Mouse (Mus musculus): ENCODE results near the gene Atp1a1. TPM values are rescaled to one million over a fixed set of nuclear protein-coding genes. Genes with fewer than 3 reads are reported as not detected.

Gene Atp1a1
- polyA plus RNA-seq, 1 experiment, result 58.4 TPM

DNA sequence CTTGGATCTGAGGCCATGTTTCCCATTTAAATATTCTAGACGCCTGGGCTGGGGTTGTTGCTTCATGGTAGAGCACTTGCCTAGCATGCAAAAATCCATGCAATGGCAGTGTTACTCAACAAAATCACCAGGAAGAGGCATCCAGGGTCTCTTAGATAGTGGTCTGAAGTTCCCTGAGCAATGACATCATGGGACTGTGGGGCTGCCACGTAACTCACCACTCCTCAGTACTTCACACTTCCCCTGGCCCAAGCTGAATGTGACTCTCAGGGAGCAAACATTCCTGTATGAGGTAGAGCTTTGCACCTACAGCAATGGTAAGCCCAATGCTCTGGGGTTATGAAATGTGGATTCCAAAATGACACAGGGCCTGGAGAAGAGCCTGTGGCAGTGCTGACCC lies 38.8 kb upstream of the Atp1a1 start:
- no peak overlapping the region for H3K4me3 ChIP-seq (replicated peaks)

DNA sequence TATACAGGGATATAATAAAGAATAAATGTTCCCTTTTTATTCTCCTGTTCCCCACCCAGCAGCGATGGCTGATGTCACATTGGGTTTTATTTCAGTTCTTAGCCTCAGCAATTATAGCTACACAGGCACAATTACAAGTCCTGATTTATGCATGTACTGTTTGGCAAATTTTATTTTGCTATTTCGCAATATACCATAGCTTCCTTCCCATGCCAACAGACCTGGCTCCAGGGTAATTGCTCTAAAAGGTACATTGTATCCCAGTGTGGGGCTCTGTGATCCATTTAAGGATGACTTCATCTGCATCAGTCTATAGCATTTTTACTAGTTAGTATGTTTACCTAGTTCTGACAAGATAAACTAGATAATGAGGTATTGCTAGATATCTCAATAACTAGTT lies 33.7 kb upstream of the Atp1a1 start:
- no peak overlapping the region for H3K4me3 ChIP-seq (replicated peaks)
- TF ChIP-seq GATA1 (IDR thresholded peaks at IDR 0.05; ENCODE audit: low read length) (no peak), TAL1 (IDR thresholded peaks at IDR 0.05; ENCODE audit: low read length) (no peak)
- no peaks in the 10 kb centered on the region for H3K4me1 ChIP-seq (ENCODE audit: control insufficient read depth)
- H3K27me3 ChIP-seq (ENCODE audit: control insufficient read depth), result no peaks in the 10 kb centered on the region
- H3K9me3 ChIP-seq (ENCODE audit: control insufficient read depth, low read length), result no peaks in the 10 kb centered on the region
- no peaks in the 10 kb centered on the region for H3K36me3 ChIP-seq (ENCODE audit: control insufficient read depth)

More for the DNA sequence above, 38.8 kb upstream of the Atp1a1 start:
- H3K4me1 ChIP-seq (ENCODE audit: control insufficient read depth), result no peaks in the 10 kb centered on the region
- no peak for TF ChIP-seq GATA1 (IDR thresholded peaks at IDR 0.05; ENCODE audit: low read length)
- no peak for TF ChIP-seq TAL1 (IDR thresholded peaks at IDR 0.05; ENCODE audit: low read length)
- H3K27me3 ChIP-seq (ENCODE audit: control insufficient read depth), result no peaks in the 10 kb centered on the region
- H3K9me3 ChIP-seq (ENCODE audit: control insufficient read depth, low read length), result no peaks in the 10 kb centered on the region
- no peaks in the 10 kb centered on the region for H3K36me3 ChIP-seq (ENCODE audit: control insufficient read depth)

DNA sequence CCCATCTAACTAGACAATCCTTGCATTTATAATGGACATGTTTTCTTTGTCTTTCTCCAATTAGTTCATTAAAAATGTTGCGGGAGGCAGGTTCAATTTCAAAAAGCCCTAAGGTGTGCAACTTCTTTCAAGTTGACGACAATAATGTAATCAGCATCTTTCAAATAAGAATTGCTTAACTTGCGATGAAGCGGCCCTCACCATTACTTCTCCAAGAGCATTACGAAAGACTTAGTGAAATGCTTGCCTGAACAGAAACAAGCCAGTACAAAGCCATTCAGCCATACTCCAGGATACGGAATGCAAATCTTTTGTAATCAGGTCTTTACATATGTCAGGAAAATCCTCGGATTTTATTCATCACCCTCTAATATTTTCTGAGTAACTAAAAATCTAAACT lies 32.0 kb upstream of the Atp1a1 start:
- H3K36me3 ChIP-seq (ENCODE audit: control insufficient read depth), result no peaks in the 10 kb centered on the region
- H3K4me1 ChIP-seq (ENCODE audit: control insufficient read depth), result no peaks in the 10 kb centered on the region
- H3K9me3 ChIP-seq (ENCODE audit: control insufficient read depth, low read length), result no peaks in the 10 kb centered on the region
- H3K4me3 ChIP-seq (replicated peaks), result no peak overlapping the region
- no peak for TF ChIP-seq GATA1 (IDR thresholded peaks at IDR 0.05; ENCODE audit: low read length)
- no peaks in the 10 kb centered on the region for H3K27me3 ChIP-seq (ENCODE audit: control insufficient read depth)

DNA sequence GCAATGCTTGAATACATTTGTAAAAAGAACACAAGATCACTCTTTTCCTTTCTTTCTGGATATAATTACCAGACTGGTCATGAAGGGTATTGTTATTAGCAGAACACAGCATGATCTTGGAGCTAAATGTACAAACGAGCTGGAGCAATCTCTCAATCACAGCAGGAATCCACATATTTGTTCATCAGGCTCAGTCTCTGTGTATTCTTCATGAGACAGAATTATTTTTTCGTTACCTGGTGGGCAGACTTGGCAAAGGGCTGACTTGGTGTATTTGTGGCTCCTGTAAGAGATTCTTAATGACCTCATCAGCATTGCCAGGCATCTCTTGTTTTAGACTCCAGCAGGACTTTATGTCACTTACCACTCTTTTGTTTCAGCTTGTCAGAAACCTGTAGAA lies 31.6 kb upstream of the Atp1a1 start:
- Histone ChIP-seq H3K36me3 (ENCODE audit: control insufficient read depth) (no peaks in the 10 kb centered on the region), H3K4me3 (replicated peaks) (no peak overlapping the region), H3K4me1 (ENCODE audit: control insufficient read depth) (no peaks in the 10 kb centered on the region), H3K9me3 (ENCODE audit: control insufficient read depth, low read length) (no peaks in the 10 kb centered on the region), H3K27me3 (ENCODE audit: control insufficient read depth) (no peaks in the 10 kb centered on the region)
- TF ChIP-seq TAL1 (IDR thresholded peaks at IDR 0.05; ENCODE audit: low read length) (no peak), GATA1 (IDR thresholded peaks at IDR 0.05; ENCODE audit: low read length) (no peak)

DNA sequence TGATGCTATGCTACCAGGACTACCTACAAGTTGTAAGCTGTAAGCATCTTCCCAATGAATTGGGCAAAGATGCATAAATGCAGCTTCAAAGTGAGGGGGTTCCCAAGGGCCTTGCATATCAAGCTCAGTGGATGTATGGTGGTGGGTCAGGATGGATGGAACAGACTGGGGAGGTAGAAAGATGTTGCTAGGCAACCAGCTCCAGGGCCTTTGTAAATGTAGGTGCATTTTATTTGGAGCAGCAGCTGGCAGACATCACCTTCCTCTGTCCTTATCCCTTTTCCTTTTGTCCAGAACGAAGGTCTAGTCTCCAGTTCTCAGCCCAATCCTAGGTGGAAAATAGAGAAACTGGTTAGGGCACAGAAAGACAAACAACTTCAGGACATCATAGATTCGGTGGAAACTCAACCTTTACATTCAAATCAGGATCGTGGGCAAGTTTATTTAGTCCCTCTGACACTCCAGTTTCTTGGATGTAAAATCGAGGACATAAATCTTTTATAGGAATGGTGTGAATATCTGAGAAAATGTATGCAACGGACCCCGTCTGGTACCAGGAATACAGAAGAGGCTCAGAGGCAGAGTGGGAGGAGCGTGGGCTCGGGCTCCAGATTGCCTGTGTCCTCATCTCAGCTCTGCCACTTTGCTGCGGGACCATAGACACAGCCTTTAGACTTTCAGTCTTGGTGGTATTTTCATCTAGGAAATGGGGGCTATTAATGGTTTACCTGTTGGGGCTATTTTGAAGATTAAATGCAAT lies 29.8 kb upstream of the Atp1a1 start:
- no peaks in the 10 kb centered on the region for H3K27me3 ChIP-seq (ENCODE audit: control insufficient read depth)
- no peak for TF ChIP-seq GATA1 (IDR thresholded peaks at IDR 0.05; ENCODE audit: low read length)
- TF ChIP-seq TAL1 (IDR thresholded peaks at IDR 0.05; ENCODE audit: low read length), result no peak
- H3K36me3 ChIP-seq (ENCODE audit: control insufficient read depth), result no peaks in the 10 kb centered on the region
- H3K4me3 ChIP-seq (replicated peaks), result no peak overlapping the region
- no peaks in the 10 kb centered on the region for H3K9me3 ChIP-seq (ENCODE audit: control insufficient read depth, low read length)
- H3K4me1 ChIP-seq (ENCODE audit: control insufficient read depth), result no peaks in the 10 kb centered on the region

DNA sequence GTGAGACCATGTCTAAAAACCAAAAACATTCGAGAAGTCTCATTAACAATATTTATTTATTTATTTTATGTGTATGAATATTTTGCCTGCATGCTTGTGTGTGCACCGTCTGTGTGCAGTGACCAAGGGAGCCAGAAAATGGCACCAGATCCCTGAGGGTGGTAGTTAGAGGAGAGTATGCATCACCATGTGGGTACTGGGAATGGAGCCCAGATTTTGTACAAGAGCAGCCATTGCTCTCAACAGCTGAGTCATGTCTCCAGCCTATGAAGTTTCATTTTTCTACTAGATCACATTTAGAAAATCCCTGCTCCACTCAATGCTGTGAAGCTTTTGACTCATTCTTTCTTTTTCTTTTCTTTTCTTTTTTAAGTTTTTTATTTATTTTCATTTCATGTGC lies 23.8 kb upstream of the Atp1a1 start:
- Histone ChIP-seq H3K4me3 (replicated peaks) (no peak overlapping the region), H3K27me3 (ENCODE audit: control insufficient read depth) (no peaks in the 10 kb centered on the region), H3K9me3 (ENCODE audit: control insufficient read depth, low read length) (peaks cover under 1% of the 10 kb centered on the region; the same call in 1 of the 2 replicates), H3K36me3 (ENCODE audit: control insufficient read depth) (no peaks in the 10 kb centered on the region), H3K4me1 (ENCODE audit: control insufficient read depth) (no peaks in the 10 kb centered on the region)
- TF ChIP-seq GATA1 (IDR thresholded peaks at IDR 0.05; ENCODE audit: low read length) (no peak), TAL1 (IDR thresholded peaks at IDR 0.05; ENCODE audit: low read length) (no peak)

DNA sequence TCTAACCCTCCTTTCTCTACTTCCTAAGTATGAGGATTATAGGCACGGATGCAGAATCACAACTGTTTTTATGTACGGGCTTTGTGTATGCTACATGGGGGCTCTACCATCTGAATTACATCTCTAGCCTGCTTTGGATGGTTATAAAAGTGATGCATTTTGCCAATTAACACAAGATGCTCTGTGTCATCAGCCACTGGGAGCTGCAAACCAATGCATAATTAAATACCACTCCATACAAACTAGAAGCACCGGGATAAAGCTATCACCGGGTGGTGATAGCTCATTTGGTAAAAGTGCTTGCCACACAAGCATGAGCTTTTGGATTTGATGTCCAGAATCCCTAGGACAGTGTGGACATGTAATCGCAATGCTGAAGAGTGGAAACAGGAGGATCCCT lies 19.8 kb upstream of the Atp1a1 start:
- no peak overlapping the region for H3K4me3 ChIP-seq (replicated peaks)
- TF ChIP-seq GATA1 (IDR thresholded peaks at IDR 0.05; ENCODE audit: low read length) (no peak), TAL1 (IDR thresholded peaks at IDR 0.05; ENCODE audit: low read length) (no peak)
- H3K4me1 ChIP-seq (ENCODE audit: control insufficient read depth), result no peaks in the 10 kb centered on the region
- no peaks in the 10 kb centered on the region for H3K27me3 ChIP-seq (ENCODE audit: control insufficient read depth)
- peaks cover 8% of the 10 kb centered on the region for H3K9me3 ChIP-seq (ENCODE audit: control insufficient read depth, low read length)
- H3K36me3 ChIP-seq (ENCODE audit: control insufficient read depth), result no peaks in the 10 kb centered on the region

DNA sequence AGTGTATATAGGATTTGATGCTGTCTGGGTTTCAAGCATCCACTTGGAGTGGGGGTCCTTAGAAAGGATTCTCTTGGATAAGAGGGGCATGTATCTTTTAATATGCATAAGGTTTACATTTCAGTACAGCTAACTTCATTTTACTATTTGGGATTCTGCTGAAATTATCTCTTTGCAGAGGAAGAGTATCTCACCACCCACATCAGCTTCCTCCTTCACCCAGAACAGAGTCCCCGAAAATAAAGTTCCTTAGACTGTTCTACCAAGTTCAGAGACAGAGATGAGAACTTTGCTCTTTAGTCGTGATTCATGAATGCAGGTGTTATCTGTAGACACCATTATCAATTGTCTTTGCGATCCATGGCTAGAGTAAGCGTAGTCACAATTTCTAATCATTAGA lies 14.5 kb upstream of the Atp1a1 start:
- peaks cover 8% of the 10 kb centered on the region for H3K9me3 ChIP-seq (ENCODE audit: control insufficient read depth, low read length)
- H3K4me1 ChIP-seq (ENCODE audit: control insufficient read depth), result no peaks in the 10 kb centered on the region
- no peak overlapping the region for H3K4me3 ChIP-seq (replicated peaks)
- H3K36me3 ChIP-seq (ENCODE audit: control insufficient read depth), result no peaks in the 10 kb centered on the region
- no peaks in the 10 kb centered on the region for H3K27me3 ChIP-seq (ENCODE audit: control insufficient read depth)
- no peak for TF ChIP-seq GATA1 (IDR thresholded peaks at IDR 0.05; ENCODE audit: low read length)
- TF ChIP-seq TAL1 (IDR thresholded peaks at IDR 0.05; ENCODE audit: low read length), result no peak

DNA sequence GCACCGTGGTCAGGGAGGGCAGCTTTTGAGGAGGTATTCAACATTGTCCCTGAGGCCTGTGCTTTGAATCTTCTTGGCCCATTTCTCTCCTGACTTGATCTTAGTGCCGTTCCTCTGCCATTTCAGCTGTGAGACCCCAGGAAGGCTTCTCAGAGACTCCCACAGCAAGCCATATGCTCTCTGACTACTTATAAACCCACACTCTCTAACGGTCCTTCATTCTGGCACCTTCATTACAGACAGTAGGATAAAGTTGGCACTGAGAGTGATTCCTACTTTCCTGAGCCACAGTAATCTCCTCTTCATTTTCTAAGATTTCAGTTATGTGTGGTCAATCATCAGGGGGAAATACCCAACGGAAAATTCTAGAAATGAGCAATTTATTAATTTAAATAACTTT lies 14.0 kb upstream of the Atp1a1 start:
- H3K9me3 ChIP-seq (ENCODE audit: control insufficient read depth, low read length), result peaks cover 8% of the 10 kb centered on the region
- peaks cover 2% of the 10 kb centered on the region; the same call in 1 of the 2 replicates for H3K27me3 ChIP-seq (ENCODE audit: control insufficient read depth)
- H3K4me1 ChIP-seq (ENCODE audit: control insufficient read depth), result no peaks in the 10 kb centered on the region
- H3K36me3 ChIP-seq (ENCODE audit: control insufficient read depth), result no peaks in the 10 kb centered on the region
- no peak for TF ChIP-seq GATA1 (IDR thresholded peaks at IDR 0.05; ENCODE audit: low read length)
- TF ChIP-seq TAL1 (IDR thresholded peaks at IDR 0.05; ENCODE audit: low read length), result no peak
- no peak overlapping the region for H3K4me3 ChIP-seq (replicated peaks)

DNA sequence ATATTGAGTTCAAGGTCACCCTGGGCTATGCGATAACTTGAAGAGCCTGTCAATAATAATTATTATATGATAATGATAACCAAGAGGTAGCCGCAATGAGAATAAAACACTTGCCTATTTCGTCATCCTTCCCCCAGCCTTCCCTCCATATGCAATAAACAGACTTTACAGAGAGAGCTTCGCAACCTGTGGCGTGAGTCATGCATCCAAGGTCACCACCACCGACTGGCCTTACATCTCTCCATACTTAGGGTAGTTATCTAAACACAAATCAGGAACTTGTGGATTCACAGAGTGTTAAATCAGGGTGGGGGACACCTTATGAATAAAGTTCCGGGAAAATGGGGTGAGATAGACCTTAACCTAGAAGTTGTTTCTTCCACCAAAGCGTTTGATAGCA lies 13.0 kb upstream of the Atp1a1 start:
- no peaks in the 10 kb centered on the region for H3K36me3 ChIP-seq (ENCODE audit: control insufficient read depth)
- H3K27me3 ChIP-seq (ENCODE audit: control insufficient read depth), result peaks cover 2% of the 10 kb centered on the region
- no peak for TF ChIP-seq TAL1 (IDR thresholded peaks at IDR 0.05; ENCODE audit: low read length)
- no peak for TF ChIP-seq GATA1 (IDR thresholded peaks at IDR 0.05; ENCODE audit: low read length)
- H3K9me3 ChIP-seq (ENCODE audit: control insufficient read depth, low read length), result no peaks in the 10 kb centered on the region; the same call in 1 of the 2 replicates
- H3K4me1 ChIP-seq (ENCODE audit: control insufficient read depth), result no peaks in the 10 kb centered on the region
- H3K4me3 ChIP-seq (replicated peaks), result no peak overlapping the region
